Mouse (Mus musculus): ENCODE data around the gene Bri3.

DNA sequence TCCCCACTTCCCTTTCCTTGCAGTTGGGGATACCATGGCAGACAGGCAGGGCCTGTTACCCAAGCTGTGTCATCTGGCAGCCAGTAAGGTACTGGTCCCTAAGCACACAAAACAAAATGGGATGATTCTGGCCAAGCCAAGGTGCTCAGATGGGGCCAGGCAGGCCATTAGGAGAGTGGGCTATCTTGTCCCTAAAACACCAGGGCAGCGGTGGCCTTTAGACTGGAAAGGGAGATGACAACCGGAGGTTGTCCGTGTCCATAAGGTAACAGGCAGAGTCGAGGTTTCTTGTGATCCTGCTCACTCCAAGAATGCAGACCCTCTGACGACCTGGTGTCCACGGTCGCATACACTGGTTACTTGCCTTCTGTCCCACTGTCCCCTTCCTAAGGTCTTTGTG, 25.7 kb downstream of the Bri3 start:
- TF ChIP-seq EP300 (IDR thresholded peaks at IDR 0.05; ENCODE audit: insufficient read depth, low read depth, low read length) (no peak), POLR2A (IDR thresholded peaks at IDR 0.05; ENCODE audit: insufficient read depth, low read depth, low read length) (no peak)
